Mouse (Mus musculus): ENCODE measurements around the gene Snx8.

The Snx8 gene

DNA sequence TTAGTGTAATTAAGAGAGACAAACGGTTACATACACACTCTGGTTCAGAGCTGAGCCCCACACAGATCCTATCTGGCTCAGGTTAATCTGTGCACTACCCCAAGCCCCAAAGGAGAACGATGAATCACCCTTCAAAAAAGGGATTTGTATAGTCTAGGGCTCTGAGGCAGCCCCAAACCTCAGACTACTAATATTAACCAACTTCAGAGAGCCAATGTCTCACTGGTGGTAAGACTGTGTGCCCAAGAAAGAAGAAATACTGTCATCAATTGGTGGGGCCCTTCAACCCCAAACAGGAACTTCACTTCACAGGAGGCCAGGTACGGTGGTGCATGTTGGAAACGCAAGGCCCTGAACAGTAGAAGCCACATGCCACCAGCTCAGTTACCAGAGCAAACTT is 43.8 kb downstream of the Snx8 start:
- no peak for DNase-seq (ENCODE audit: low spot score in 2 of 2)

DNA sequence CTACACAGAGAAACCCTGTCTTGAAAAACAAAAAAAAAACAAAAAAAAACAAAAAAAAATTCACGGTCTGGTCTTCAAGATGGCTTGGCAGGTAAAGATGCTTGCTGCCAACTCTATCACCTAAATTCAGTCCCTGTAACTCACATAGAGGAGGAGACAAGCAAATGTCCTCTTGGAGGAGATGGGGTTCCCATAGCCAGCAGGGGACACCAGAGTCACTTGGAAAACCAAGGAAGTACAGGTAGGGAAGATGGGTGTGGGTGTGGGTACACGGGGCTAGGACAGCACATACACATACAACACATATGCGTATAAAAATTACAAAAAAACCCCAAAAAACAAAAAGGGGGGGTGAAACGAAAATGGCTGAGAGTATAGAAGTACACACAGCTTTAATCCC is 46.2 kb downstream of the Snx8 start:
- DNase-seq (ENCODE audit: low spot score in 2 of 2): no peak

- no peak for DNase-seq (ENCODE audit: low spot score in 2 of 2)
These were observed 49.2 kb downstream of the Snx8 start for GRCm38 (mm10) chr5:140339836-140340235.

GRCm38 (mm10) chr5:140338779-140339178 is 50.3 kb downstream of the Snx8 start:
- no peak for DNase-seq (ENCODE audit: low spot score in 2 of 2)

DNA sequence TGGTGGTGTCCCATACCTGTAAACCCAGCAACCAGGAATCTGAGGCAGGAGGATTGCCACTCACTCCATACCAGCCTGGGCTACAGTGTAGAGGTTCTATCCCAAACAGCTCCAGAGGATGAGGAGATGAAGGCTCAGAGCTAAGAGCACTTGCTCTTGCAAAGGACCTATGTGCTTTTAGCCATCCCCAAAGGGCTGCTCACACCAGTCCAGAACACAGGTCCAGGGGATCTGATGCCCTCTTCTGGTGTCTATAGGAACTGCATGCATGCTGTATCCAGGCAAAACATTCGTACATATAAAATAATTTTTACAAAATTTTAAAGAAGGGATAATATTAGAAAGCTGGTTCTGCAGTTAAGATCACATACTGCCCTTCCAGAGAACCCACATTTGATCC is 52.4 kb downstream of the Snx8 start:
- DNase-seq (ENCODE audit: low spot score in 2 of 2): peak in 1 of 2 experiments; percentile 17

- DNase-seq (ENCODE audit: low spot score in 2 of 2): no peak
These were observed 55.4 kb downstream of the Snx8 start for GRCm38 (mm10) chr5:140333631-140334030.

DNA sequence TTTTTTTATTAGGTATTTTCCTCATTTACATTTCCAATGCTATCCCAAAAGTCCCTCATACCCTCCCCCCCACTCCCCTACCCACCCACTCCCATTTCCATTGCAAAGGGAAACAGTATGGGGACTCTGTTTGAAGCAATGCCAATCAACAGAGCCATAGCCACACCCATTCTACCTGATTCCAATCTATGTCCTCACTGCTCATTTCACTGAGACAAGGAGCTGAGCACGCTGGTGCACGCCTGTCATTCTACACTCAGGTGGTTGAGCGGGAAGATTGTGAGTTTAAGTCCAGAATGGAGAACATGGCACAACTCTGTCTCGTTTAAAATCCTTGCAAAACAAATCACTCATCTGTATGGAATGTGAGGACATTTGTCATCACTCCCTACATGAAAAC is 56.5 kb downstream of the Snx8 start:
- no peak for DNase-seq (ENCODE audit: low spot score in 2 of 2)

DNA sequence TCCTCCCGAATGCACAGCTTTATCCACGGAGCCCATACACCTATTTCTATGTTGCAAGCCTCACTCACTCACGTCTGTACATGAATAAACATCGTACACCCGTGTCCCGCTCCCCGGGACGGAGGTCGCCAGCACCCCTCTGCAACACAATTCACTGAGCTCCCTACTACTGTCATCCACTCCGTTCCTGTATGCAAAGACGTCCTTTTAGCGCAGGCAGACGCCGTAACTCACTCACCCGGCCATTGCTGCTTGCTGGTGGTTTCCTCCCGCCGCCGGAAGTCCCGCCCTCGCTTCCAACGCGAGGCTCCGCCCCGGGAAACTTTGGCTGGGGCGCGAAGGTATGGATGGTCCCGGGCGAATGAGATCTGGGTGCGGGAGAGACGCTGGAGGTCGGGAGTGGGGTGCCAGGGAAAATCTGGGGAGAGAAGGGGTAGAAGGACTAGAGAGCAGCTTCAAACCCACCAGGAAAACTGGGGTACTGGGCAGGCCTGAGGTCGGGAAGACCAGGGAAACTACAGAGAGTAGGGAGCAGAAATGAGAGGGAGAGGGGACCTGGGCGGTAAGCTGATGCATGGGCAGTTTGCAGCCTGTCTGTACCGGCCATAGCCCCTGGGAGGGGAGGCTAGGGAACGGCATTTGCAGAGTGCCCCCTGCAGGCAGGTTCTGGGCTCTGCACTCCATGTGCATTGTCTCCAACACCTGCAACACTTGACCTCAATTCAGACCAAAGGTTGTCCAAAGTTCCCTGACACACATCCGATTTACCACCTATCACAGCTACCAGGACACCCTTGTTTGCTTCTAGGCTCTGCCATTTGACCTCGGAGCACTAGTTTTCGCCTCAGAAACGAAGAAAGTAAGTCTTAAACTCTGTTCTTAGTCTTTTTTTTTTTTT is 57.2 kb downstream of the Snx8 start, which contains the start of gene Mrm2:
Gene Mrm2 (minus strand): TSS at position 284 of the 898 bp plus-strand sequence.
- DNase-seq (ENCODE audit: low spot score in 2 of 2): peak in 1 of 2 experiments; percentile 78

GRCm38 (mm10) chr5:140324058-140324457 is 65.0 kb downstream of the Snx8 start:
- no peak for DNase-seq (ENCODE audit: low spot score in 2 of 2)

GRCm38 (mm10) chr5:140321756-140322575 is 67.1 kb downstream of the Snx8 start:
- DNase-seq (ENCODE audit: low spot score in 2 of 2): no peak

DNA sequence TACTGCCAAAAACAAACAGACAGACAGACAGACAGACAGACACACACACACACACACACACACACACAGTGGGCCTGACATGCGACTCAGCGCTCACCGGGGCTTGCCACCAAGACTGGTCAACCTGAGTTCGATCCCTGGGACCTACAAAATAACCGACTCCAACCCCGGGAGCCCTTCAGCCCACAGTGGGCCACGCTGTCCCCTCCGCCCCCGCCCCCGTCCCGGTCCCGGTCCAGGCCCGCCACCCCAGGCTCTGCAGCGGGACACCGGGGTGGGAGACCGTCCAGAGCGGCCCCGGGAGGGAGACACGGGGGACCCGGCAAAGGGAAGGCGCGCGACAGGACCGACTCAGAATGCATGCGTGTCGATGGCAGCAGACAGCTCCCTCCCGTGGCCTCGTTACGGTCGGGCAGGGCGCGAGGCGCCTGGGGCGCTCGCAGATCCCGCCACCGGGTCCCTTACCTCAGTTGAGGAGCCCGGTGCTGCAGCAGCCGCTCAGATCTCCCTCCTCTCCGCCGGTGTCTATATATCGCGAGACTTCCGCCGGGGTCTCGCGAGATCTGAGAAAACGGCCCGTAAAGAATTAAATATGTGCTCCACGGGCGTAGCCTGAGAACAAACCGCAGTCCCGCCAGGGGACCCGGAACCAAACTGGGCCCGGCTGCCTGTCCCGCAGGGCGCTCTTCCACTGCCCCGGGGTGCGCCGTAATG is 67.9 kb downstream of the Snx8 start, which contains the start of the genes Mad1l1 and Nudt1:
Gene Mad1l1 (minus strand): TSS at position 511 of the 714 bp plus-strand sequence.
Gene Nudt1 (plus strand): TSS at position 615 of the 714 bp plus-strand sequence.
- peak; percentile 75 to 93 for DNase-seq (ENCODE audit: low spot score in 2 of 2)

- no peak for DNase-seq (ENCODE audit: low spot score in 2 of 2)
These were observed 72.3 kb downstream of the Snx8 start for GRCm38 (mm10) chr5:140316716-140317115.

DNA sequence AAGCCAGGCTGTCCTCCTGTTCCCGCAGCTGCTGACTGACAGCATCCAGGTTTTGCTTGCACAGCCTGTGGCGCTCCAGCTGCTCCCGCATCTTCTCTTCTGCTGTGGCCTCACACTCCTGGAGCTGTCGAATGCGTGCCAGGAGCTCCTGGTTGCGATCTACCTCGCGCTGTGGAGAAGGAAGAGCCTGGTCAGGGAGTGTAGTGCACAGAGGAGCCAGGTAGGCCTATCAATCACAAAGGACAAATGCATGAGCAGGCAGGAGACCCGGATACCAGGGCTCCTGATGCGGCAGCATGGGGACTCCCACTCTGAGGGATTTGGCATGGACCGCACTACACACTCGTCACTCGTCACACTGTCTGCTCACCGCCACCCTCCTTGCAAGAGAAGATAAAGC is 81.5 kb downstream of the Snx8 start:
- no peak for DNase-seq (ENCODE audit: low spot score in 2 of 2)

- no peak for DNase-seq (ENCODE audit: low spot score in 2 of 2)
These were observed 83.0 kb downstream of the Snx8 start for GRCm38 (mm10) chr5:140306016-140306415.

DNA sequence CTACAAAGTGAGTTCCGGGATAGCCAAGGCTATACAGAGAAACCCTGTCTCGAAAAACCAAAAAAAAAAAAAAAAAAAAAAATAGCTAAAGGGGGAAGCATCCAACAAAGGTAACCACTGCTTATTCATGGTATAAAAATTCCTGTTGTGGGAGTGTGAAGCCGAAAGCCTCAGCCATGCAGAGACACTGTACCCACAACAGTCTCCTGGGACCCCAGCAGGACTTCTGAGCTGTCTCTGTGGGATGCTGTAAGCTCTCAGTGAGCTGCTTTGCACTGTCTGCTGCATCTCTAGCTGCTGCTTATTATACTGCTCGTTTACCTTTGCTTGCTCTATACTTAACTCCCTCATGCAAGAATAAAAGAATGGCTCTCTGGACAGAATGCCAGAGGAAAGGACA is 90.8 kb downstream of the Snx8 start:
- no peak for DNase-seq (ENCODE audit: low spot score in 2 of 2)

DNA sequence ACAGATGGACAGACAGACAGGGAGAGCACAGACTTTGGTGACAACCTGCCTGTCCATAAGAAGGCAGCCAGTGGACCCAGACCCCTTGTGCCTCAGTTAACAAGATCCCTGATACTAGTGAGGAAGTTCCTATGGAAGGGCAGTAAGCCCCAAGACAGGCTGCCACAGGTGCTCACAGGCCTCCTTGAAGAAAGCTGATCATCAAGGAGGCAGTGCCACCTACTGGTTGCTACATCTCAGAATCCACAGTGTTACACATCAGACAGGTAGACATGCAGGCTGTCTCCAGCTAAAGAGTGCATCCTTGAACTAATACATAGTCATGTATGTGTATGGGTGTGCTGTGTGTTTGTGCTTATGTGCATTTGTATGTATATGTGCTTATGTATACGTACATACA is 96.9 kb downstream of the Snx8 start:
- DNase-seq (ENCODE audit: low spot score in 2 of 2): peak; percentile 35 to 78
